Mouse (Mus musculus) NIH3T3 (cell line): ENCODE results near the gene Gjd3.

Source experiments
- DNase-seq: peaks from one replicate; pipeline ENCODE4 v3.0.0-alpha.2; 2012; ENCODE audit warnings: low read depth

The Gjd3 gene

GRCm38 (mm10) chr11:98933151-98933550 is 49.7 kb downstream of the Gjd3 start:
- peak; percentile 81 for DNase-seq

- DNase-seq: peak; percentile 71
Observed at GRCm38 (mm10) chr11:98932293-98933091, 50.3 kb downstream of the Gjd3 start.
